Mouse (Mus musculus): Measurements from ENCODE around the gene Atp6v1e2. TPM values are rescaled to one million over a fixed set of nuclear protein-coding genes. Genes with fewer than 3 reads are reported as not detected.

Atp6v1e2 gene
- polyA plus RNA-seq, 1 experiment from 2014 or later, result 0.11 TPM

DNA sequence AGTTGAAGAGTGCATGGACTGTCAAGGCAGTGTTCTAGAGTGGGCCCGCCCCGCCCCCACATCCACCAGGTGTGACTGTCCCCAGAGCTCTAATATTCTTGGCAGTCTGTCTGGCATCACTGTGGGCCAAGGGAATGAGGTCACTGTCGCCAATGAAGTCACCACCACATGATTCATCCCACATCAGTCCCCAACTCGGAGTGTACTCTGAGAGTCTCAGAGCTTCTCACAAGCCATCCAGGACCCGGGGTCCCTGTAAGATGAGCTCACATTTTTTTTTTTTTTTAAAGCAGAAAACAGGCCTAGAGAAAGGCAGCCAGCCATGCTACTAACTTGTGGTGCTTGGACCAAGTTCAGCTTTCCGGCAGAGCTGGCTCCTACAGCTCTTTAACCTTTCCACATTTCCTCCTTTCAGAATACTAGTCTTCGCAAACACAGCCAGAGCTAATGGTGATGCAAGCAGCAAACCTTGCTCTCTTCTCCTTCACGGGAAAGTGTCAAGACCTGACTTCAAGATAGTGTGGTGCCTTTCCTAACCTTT lies 13.7 kb upstream of the Atp6v1e2 start:
- 64% methylated on average over 8 of the region's 8 CpGs for WGBS
- H3K9ac ChIP-seq (ENCODE audit: low read depth, low read length), result no peak overlapping the region
- ATAC-seq, result no peak
- peaks cover 28% of the 10 kb centered on the region for H3K4me1 ChIP-seq (ENCODE audit: control insufficient read depth, insufficient read depth, low read depth, low read length)
- H3K27ac ChIP-seq (ENCODE audit: low read depth, low read length), result no peak overlapping the region
- H3K36me3 ChIP-seq (ENCODE audit: control insufficient read depth, insufficient read depth, low read length), result no peaks in the 10 kb centered on the region
- H3K4me2 ChIP-seq (ENCODE audit: low read length), result peak overlapping the region; percentile 87
- H3K27me3 ChIP-seq (replicated peaks; ENCODE audit: control insufficient read depth, insufficient read depth, low read length), result no peaks in the 10 kb centered on the region
- no peaks in the 10 kb centered on the region for H3K9me3 ChIP-seq (ENCODE audit: control insufficient read depth, low read length)
- no peak overlapping the region for H3K4me3 ChIP-seq (ENCODE audit: low read length)

DNA sequence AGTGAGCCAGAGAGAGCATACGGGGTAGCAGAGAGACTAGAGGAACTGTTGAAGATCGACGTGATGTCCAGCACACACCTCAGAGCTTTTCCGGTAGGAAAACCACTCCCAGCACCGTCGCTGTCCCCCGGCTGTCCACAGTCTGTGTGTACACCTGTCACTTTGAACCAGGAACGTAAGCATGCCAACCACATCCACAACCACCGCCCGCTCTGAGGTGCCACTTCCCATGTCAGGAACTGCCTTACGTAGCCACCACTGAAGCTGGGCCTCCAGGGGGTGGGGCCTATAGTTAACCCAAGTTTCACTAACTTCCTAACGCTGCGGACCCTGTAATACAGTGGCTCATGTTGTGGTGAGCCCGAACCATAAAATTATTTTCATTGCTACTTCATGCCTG lies 10.3 kb upstream of the Atp6v1e2 start:
- WGBS, result 91% methylated on average over 14 of the region's 14 CpGs
- no peak for ATAC-seq
- H3K4me1 ChIP-seq (ENCODE audit: control insufficient read depth, insufficient read depth, low read depth, low read length), result peaks cover 10% of the 10 kb centered on the region
- H3K27me3 ChIP-seq (replicated peaks; ENCODE audit: control insufficient read depth, insufficient read depth, low read length), result no peaks in the 10 kb centered on the region
- H3K9me3 ChIP-seq (ENCODE audit: control insufficient read depth, low read length), result no peaks in the 10 kb centered on the region
- H3K9ac ChIP-seq (ENCODE audit: low read depth, low read length), result no peak overlapping the region
- H3K4me2 ChIP-seq (ENCODE audit: low read length), result no peak overlapping the region
- no peak overlapping the region for H3K4me3 ChIP-seq (ENCODE audit: low read length)
- no peak overlapping the region for H3K27ac ChIP-seq (ENCODE audit: low read depth, low read length)
- H3K36me3 ChIP-seq (ENCODE audit: control insufficient read depth, insufficient read depth, low read length), result no peaks in the 10 kb centered on the region

DNA sequence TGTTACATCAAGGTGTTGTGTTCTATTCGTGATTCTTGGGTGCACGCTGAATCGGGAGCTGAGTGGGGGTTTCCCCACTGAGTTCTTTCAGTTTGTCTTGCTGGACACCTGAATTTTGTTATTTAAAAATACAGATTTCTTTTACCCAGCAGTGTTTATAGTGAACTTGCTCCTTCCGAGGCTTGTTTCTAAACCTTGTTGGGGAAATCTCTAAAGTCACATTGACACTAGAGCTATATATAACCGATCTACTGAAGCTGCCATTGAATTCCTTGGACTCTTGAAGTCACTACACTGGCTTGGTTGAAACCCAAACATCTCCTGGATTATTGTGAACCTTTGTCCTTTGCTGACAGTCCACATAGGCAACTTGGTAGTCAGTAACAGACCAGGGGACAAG lies 9.5 kb upstream of the Atp6v1e2 start:
- Histone ChIP-seq H3K9me3 (ENCODE audit: control insufficient read depth, low read length) (no peaks in the 10 kb centered on the region), H3K4me3 (ENCODE audit: low read length) (no peak overlapping the region), H3K4me2 (ENCODE audit: low read length) (no peak overlapping the region), H3K27me3 (replicated peaks; ENCODE audit: control insufficient read depth, insufficient read depth, low read length) (no peaks in the 10 kb centered on the region), H3K4me1 (ENCODE audit: control insufficient read depth, insufficient read depth, low read depth, low read length) (peaks cover 10% of the 10 kb centered on the region), H3K36me3 (ENCODE audit: control insufficient read depth, insufficient read depth, low read length) (no peaks in the 10 kb centered on the region), H3K27ac (ENCODE audit: low read depth, low read length) (no peak overlapping the region), H3K9ac (ENCODE audit: low read depth, low read length) (no peak overlapping the region)
- WGBS, result 90% methylated on average over 5 of the region's 5 CpGs
- no peak for ATAC-seq

DNA sequence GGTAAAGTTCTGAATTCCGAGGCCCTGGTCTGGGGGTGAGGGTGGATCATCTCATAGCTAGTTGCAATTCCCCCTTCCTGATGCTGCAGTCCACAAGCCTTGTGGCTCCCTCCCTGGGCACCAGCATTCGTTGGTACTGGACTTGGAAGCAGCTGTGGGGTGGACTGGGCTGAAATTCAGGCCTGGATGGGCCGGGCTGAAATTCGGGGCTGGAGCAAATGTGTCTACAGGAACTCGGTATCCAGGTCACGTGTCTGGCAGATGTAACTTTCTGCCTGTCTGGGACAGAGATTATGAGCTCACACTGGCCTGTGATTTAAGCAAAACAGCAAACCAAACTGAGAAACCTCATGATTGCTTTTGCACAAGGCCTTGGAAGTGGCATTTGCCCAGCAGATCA lies 1.1 kb upstream of the Atp6v1e2 start:
- Histone ChIP-seq H3K9ac (ENCODE audit: low read depth, low read length) (no peak overlapping the region; the same call in 1 of the 2 replicates), H3K27me3 (replicated peaks; ENCODE audit: control insufficient read depth, insufficient read depth, low read length) (no peaks in the 10 kb centered on the region), H3K4me2 (ENCODE audit: low read length) (no peak overlapping the region), H3K4me3 (ENCODE audit: low read length) (no peak overlapping the region), H3K4me1 (ENCODE audit: control insufficient read depth, insufficient read depth, low read depth, low read length) (peaks cover 2% of the 10 kb centered on the region; the same call in 1 of the 2 replicates), H3K27ac (ENCODE audit: low read depth, low read length) (peak overlapping the region; percentile 72; the same call in 1 of the 2 replicates), H3K9me3 (ENCODE audit: control insufficient read depth, low read length) (no peaks in the 10 kb centered on the region), H3K36me3 (ENCODE audit: control insufficient read depth, insufficient read depth, low read length) (no peaks in the 10 kb centered on the region)
- ATAC-seq, result no peak
- 75% methylated on average over 6 of the region's 6 CpGs for WGBS

DNA sequence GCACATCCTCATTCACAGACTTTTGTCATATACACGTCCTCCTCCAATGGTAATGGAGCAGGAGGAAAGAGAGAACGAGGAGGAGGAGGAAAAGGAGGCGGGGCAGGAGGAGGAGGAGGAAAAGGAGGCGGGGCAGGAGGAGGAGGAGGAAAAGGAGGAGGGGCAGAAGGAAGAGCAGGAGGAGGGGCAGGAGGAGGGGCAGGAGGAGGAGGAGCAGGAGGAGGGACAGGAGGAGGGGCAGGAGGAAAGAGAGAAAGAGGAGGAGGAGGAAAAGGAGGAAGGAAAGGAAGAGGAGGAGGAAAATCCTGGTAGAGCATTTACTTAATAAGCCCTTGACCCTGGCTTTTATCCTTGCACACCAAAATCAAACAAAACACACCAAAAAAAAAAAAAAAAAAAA lies 1.6 kb downstream of the Atp6v1e2 start:
- ATAC-seq, result no peak
- H3K36me3 ChIP-seq (ENCODE audit: control insufficient read depth, insufficient read depth, low read length), result no peaks in the 10 kb centered on the region
- 45% methylated on average over 4 of the region's 4 CpGs for WGBS

DNA sequence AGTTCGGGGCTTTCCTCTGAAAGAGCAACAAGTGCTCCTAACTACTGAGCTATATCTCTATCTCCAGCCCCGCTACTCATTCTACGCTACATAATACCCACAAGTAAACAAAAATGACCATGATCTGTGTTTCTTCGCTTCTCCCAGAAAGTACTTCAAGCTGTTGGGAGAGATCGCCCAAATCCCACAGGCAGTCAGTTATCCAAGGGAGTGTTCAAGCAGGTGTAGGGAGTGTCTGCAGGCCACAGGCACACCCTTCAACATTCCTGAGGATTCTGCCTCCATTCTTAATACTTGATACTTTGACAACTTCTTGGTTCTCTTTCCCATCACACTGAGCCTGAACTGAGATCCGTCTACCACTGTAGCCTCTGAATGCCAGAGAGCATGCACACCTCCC lies 4.5 kb downstream of the Atp6v1e2 start:
- H3K4me2 ChIP-seq (ENCODE audit: low read length), result no peak overlapping the region
- H3K9ac ChIP-seq (ENCODE audit: low read depth, low read length), result no peak overlapping the region
- H3K27ac ChIP-seq (ENCODE audit: low read depth, low read length), result no peak overlapping the region
- ATAC-seq, result no peak
- no peak overlapping the region for H3K4me3 ChIP-seq (ENCODE audit: low read length)
- 93% methylated on average over 6 of the region's 6 CpGs for WGBS
- H3K27me3 ChIP-seq (replicated peaks; ENCODE audit: control insufficient read depth, insufficient read depth, low read length), result no peaks in the 10 kb centered on the region
- H3K4me1 ChIP-seq (ENCODE audit: control insufficient read depth, insufficient read depth, low read depth, low read length), result peaks cover under 1% of the 10 kb centered on the region; the same call in 1 of the 2 replicates
- H3K9me3 ChIP-seq (ENCODE audit: control insufficient read depth, low read length), result no peaks in the 10 kb centered on the region
- H3K36me3 ChIP-seq (ENCODE audit: control insufficient read depth, insufficient read depth, low read length), result no peaks in the 10 kb centered on the region

More for the DNA sequence above, 1.6 kb downstream of the Atp6v1e2 start:
- no peaks in the 10 kb centered on the region for H3K27me3 ChIP-seq (replicated peaks; ENCODE audit: control insufficient read depth, insufficient read depth, low read length)
- no peaks in the 10 kb centered on the region for H3K9me3 ChIP-seq (ENCODE audit: control insufficient read depth, low read length)
- H3K4me2 ChIP-seq (ENCODE audit: low read length), result no peak overlapping the region
- peaks cover 2% of the 10 kb centered on the region; the same call in 1 of the 2 replicates for H3K4me1 ChIP-seq (ENCODE audit: control insufficient read depth, insufficient read depth, low read depth, low read length)
- no peak overlapping the region for H3K9ac ChIP-seq (ENCODE audit: low read depth, low read length)
- no peak overlapping the region for H3K4me3 ChIP-seq (ENCODE audit: low read length)
- no peak overlapping the region for H3K27ac ChIP-seq (ENCODE audit: low read depth, low read length)

DNA sequence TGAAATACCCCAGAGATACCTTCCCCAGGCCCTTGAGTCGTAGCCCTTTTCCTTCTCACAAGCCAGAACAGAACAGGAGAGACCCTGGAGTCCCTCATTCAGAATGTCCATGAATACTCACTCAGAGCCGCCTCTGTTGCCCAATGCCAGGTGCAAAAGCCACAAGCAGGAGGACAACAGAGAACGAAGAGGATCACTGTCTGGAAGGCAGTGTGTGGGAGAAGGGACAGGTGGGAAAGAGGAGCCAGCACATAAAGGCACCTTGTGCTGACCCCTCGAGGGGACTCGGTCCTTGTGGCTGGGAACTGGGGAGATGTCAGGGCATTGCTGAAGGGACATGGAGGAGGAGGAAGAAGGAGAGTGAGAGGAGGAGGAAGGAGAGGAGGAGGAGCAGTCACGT lies 5.6 kb downstream of the Atp6v1e2 start:
- no peak for ATAC-seq
- Histone ChIP-seq H3K27me3 (replicated peaks; ENCODE audit: control insufficient read depth, insufficient read depth, low read length) (no peaks in the 10 kb centered on the region), H3K36me3 (ENCODE audit: control insufficient read depth, insufficient read depth, low read length) (no peaks in the 10 kb centered on the region), H3K9me3 (ENCODE audit: control insufficient read depth, low read length) (no peaks in the 10 kb centered on the region), H3K4me2 (ENCODE audit: low read length) (no peak overlapping the region), H3K9ac (ENCODE audit: low read depth, low read length) (no peak overlapping the region), H3K27ac (ENCODE audit: low read depth, low read length) (no peak overlapping the region), H3K4me1 (ENCODE audit: control insufficient read depth, insufficient read depth, low read depth, low read length) (peaks cover 4% of the 10 kb centered on the region), H3K4me3 (ENCODE audit: low read length) (no peak overlapping the region)
- 76% methylated on average over 6 of the region's 6 CpGs for WGBS

DNA sequence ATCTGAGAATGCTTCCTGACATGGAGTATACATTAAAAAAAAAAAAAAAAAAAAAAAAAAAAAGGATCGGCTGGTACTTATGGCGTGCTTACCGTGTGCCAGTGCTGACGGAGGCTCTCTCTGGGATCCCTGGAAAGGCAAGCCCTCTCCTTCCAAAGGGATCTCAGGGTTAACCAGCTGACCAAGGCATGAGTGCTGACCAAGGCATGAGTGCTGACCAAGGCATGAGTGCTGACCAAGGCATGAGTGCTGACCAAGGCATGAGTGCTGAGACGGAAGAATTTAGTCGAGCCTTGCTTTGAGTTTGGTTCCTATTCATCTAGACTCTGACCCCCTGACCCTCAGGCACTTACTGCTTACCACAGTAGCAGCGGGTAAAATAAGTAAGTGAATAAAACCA lies 9.0 kb downstream of the Atp6v1e2 start:
- no peak overlapping the region for H3K4me3 ChIP-seq (ENCODE audit: low read length)
- H3K9me3 ChIP-seq (ENCODE audit: control insufficient read depth, low read length), result no peaks in the 10 kb centered on the region
- H3K27ac ChIP-seq (ENCODE audit: low read depth, low read length), result no peak overlapping the region
- no peak for ATAC-seq
- H3K4me1 ChIP-seq (ENCODE audit: control insufficient read depth, insufficient read depth, low read depth, low read length), result peaks cover 7% of the 10 kb centered on the region
- no peak overlapping the region for H3K4me2 ChIP-seq (ENCODE audit: low read length)
- 65% methylated on average over 7 of the region's 7 CpGs for WGBS
- no peak overlapping the region for H3K9ac ChIP-seq (ENCODE audit: low read depth, low read length)
- H3K27me3 ChIP-seq (replicated peaks; ENCODE audit: control insufficient read depth, insufficient read depth, low read length), result no peaks in the 10 kb centered on the region
- H3K36me3 ChIP-seq (ENCODE audit: control insufficient read depth, insufficient read depth, low read length), result no peaks in the 10 kb centered on the region

DNA sequence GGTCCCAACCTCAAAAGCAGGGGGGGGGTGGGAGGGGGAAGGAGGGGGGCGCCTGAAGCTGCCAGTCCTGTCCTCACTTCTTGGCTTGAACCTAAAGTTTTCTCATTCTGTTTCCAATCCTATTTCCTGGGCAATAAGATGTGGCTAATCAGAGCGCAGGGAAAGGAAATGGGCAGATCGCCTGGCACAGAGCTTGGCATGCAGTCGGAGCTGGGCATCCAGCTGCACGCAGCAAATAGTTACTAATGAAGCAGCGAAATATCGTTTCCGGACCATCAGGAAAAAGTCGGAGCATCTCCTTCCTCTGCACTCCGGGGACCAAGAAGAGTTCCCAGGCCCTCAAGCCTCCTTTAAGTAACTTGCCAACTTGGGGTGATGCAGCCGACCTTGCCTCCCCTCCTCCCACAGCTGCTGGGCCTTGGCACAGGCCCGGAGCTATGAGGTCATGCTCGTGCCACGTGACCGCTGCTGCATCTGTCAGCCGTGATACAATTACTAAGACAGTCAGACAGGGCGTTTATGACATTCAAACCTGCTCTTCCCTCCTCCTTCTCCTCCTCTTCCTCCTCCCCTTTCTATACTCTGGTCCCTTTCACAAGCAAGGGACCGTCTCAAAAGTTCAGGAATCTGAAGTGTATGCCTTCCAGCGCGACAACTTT lies 10.1 kb downstream of the Atp6v1e2 start:
- Histone ChIP-seq H3K4me2 (ENCODE audit: low read length) (peak overlapping the region; percentile 87), H3K36me3 (ENCODE audit: control insufficient read depth, insufficient read depth, low read length) (no peaks in the 10 kb centered on the region), H3K27ac (ENCODE audit: low read depth, low read length) (peak overlapping the region; percentile 58), H3K4me1 (ENCODE audit: control insufficient read depth, insufficient read depth, low read depth, low read length) (peaks cover 11% of the 10 kb centered on the region), H3K4me3 (ENCODE audit: low read length) (peak overlapping the region; percentile 46), H3K27me3 (replicated peaks; ENCODE audit: control insufficient read depth, insufficient read depth, low read length) (no peaks in the 10 kb centered on the region), H3K9me3 (ENCODE audit: control insufficient read depth, low read length) (no peaks in the 10 kb centered on the region), H3K9ac (ENCODE audit: low read depth, low read length) (peak overlapping the region; percentile 56)
- WGBS, result 2% methylated on average over 20 of the region's 20 CpGs
- ATAC-seq, result peak; percentile 89

Measured in hindbrain, embryonic 16.5 days (tissue).